Mouse (Mus musculus) liver (tissue): ENCODE data around the gene Fstl3.

ENCODE experiments used
- DNase-seq: peaks from one replicate; pipeline ENCODE4 v3.0.0-alpha.2; 2020; ENCODE audit warnings: mixed read lengths

The Fstl3 gene

GRCm38 (mm10) chr10:79762875-79763274 is 14.2 kb upstream of the Fstl3 start:
- DNase-seq: no peak

GRCm38 (mm10) chr10:79764234-79764633 is 12.8 kb upstream of the Fstl3 start:
- DNase-seq: no peak

DNA sequence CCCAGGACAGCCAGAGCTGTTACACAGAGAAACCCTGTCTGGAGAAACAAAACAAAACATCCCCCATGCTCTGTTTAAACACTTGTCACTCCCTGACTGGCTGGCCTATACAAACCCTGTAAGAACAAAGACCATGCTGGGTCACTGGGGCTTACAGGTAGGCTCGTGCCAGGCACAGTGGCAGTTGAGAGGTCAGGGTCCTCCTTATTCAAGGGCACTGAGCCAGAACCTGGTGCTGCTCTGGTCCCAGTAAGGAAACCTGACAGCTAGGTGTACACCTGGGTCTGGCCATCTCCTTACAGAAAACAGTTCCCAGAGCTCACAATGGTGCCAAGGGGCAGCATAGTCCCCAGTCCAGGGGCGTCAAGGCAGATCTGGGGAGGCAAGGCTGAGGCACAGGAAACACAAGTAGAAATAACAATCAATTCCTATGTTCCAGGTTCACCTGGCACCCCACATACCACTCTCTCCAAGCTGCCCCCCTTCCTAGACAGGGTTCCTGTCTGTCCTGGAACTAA is 11.8 kb upstream of the Fstl3 start:
- no peak for DNase-seq

DNA sequence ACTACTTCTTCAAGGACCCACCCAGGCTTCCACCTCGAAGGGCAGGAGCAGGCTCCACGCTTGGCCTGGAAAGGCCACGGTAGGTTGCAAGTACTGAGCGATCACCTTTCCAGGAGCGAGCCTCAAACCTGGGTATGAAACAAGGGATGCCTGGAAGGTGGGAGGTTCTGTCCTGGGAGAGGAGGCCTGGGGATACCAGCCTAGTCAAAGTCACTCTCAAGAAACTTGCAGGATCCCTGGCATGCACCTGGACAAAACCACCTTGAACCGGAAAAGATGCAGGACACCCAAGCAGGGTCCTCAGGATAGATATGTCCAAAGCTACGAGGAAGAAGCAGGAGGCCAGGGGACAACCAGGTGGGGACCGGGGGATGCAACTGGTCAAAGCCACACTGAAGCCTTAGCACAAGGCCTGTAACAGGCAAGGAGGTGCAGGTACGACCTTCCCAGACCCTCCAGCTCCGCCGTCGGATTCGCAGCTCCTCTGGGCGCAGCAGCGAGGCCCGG is 11.0 kb upstream of the Fstl3 start:
- no peak for DNase-seq

GRCm38 (mm10) chr10:79766508-79767325 is 10.4 kb upstream of the Fstl3 start, which contains the start of gene Rnf126:
Rnf126 (minus strand) TSS chr10:79766952.
- peak; percentile 100 for DNase-seq

- peak; percentile 89 for DNase-seq
Observed at GRCm38 (mm10) chr10:79767372-79768244, 9.5 kb upstream of the Fstl3 start.

- peak; percentile 76 for DNase-seq
Observed at GRCm38 (mm10) chr10:79768400-79768799, 8.7 kb upstream of the Fstl3 start.

DNA sequence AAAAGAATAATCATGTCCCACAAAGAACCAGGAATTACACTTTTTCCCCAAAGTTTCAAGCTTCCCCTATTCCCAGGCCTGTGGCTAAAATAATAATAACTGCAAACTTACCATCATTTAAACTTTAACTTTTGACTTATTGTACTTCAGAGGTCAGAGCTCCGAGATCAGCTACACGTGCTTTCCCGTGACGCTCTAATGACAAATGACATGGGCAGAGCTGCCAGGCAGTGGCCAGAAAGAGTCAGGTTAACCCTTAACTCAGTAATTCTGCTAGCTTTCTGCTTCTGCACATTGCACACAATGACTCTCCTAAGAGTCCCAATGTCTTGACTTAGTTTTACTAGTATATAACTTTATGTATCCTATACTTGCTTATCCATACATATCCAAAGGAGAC is 7.7 kb upstream of the Fstl3 start:
- no peak for DNase-seq

GRCm38 (mm10) chr10:79772320-79772719 is 4.8 kb upstream of the Fstl3 start:
- no peak for DNase-seq

- no peak for DNase-seq
Observed at GRCm38 (mm10) chr10:79773208-79773607, 3.9 kb upstream of the Fstl3 start.

- DNase-seq: peak; percentile 40
Observed at GRCm38 (mm10) chr10:79774486-79775279, 2.4 kb upstream of the Fstl3 start.

DNA sequence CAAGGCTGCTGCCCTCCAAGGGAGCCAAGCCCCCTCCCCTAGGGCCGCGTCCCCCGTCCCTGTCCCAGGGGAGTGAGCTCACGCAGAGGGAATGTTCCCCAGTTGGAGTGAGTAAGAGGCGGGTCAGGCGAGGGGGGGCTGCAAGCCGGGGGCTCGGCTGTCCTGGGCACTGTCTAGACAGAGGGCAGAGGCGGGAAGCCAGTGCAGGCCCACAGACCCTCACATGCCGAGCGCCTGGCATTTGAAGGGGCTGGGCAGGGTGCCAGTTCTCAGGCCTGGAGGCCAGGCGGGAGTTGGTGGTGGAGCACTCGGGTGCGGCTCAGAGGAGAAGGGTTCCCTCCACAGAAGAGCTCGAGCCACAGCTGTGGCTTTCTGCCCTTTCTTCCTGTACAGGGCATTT is 934 bp downstream of the Fstl3 start:
- DNase-seq: no peak

DNA sequence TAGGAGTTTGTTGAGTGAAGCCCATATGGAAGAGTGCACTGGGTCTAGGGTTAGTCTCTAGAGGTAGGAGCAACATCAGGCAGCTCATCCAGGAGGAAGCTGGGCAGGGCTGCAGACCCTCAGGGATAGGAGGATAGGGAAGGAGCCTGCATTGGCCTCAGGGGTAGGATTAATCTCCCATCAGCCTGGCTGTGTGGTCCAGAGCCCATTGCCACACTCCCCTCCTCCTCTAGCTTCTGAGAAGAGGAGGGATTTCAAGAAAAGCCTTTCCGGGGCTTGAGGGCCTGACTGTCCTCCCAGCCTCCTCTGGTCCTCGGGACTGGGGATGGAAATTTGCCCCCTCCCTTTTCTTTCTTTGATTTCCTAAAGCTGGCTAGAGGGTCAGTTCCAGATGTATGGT is 2.1 kb downstream of the Fstl3 start:
- DNase-seq: no peak

GRCm38 (mm10) chr10:79779784-79780663 is 3.0 kb downstream of the Fstl3 start:
- peak; percentile 98 for DNase-seq

DNA sequence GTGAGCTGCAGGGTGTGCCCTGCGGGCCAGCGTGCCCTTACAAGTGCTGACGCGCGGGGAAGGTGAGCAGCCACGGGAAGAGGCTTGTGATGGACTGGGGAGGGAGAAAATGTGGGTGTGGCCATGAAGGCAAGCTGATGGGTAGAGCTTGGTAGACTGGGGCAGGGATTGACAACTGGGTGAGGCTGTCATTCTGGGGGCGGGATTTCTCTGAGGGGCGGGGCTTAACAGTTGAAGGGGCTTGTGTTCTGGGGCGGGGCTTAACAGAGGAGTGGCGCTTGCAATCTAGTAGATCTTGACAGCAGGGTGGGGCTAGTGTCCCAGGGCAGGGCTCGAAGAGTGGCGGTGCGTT is 3.6 kb downstream of the Fstl3 start:
- DNase-seq: peak; percentile 86

- DNase-seq: no peak
Observed at GRCm38 (mm10) chr10:79781139-79781538, 4.1 kb downstream of the Fstl3 start.

DNA sequence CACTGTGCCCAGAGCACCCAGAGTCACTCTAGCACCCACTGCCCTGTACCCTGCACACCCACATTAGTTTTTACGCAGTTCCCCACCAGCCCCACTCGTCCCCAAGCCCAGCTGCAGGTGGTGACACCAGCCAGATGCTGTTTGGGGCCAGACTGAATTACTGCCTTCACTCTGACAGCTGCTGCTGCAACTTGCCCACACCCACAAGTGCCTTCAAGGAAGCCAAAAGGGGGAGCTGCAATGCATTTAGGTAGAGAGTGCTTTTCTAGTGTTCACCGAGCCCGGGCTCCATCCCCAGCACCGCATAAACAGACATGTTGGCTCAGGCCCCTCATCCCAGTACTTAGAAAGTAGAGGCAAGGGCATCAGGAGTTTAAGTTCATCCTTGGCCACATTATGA is 4.9 kb downstream of the Fstl3 start:
- no peak for DNase-seq

DNA sequence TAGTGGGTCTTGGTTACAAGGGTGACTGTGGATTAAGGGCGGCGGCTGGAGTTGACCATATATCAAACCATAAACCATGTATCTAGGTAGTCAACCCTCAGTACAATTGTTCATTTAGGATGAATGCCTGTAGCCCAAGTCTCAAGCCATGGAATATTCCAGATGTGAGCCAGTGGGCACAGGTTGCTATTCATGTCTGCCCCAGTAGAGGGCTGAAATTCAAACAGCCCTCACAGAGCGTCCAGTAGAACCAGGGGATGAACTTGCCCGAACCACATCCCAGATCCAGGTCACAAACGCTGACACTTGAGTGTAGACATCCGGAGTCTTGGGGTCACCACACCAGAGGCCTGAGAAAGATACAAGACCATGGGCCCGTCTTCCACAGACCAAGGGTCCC is 6.0 kb downstream of the Fstl3 start:
- DNase-seq: no peak

DNA sequence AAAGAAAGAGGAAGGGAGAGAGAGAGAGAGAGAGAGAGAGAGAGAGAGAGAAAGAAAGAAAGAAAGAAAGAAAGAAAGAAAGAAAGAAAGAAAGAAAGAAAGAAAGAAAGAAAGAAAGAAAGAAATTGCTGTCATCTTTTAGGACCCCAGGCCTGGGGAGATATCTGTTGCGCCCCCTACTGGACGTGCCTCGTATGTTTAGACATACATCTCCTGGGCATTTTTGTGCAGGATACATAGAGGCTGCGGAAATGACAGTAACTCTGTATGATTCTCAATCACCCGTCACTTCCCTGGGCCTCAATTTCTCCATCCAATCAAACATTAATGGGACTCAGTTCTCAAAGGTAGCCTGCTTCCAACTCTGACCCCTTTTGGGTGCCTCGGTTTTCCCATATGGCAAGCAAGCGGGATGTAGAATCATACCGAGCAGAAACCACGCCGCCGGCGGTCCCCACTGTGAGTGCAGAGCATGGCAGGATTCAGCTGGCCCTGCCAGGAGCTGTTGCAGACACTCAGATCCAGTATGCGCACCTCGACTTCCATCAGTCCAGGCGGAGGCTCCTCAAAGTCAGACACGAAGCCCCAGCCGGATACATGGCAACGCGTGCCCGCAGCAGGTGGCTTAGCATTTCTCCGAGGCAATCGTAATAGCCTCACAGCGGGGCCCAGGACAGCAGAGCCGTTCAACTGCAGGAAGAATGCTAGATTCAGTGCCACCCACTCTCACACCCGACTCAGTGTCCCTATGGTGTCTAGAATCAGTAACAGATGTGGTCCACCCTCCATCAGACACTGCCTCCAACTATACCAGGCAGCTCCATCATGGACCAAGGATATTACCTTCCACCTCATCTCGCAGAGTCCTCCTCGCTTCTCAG is 7.1 kb downstream of the Fstl3 start:
- peak; percentile 67 for DNase-seq

DNA sequence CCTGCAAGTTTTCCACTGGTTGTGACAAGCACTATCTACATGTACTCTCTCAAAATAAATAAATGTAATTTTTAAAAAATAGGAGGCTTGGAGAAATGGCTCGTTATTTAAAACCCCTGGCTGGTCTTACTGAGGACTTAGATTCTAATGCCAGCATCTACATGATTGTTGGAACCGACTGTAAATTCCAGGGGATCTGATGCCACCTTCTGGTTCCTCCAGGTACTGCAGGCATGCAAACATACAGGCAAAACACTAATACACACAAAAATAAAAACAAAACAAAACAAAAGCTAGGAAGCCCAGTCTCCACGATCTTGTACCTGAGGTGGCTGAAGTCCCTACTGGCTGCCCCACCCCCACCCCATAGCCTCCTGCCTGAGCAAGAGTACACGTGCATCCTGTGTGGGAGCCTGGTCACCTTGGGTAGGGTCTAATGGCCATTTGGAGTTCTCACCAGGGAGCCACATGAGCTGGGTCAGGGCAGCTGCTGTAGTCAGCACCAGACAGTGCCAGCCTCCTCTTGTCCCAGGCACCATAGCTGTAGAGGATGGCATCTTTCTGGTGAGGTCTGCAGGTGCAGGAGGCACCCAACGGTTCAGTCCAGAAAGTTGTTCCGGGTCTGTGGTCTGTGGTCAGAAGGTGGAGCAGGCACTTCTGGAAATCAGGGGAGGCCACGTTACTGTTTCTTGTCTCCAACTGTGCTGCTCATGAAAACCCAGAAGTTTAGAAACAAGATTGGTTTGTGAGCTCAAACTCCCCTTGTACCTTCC is 11.5 kb downstream of the Fstl3 start:
- DNase-seq: peak; percentile 77
